Mouse (Mus musculus): ENCODE measurements around the gene Elavl2.

Elavl2 gene

GRCm38 (mm10) chr4:91213917-91214316 is 186.7 kb downstream of the Elavl2 start:
- no peak for DNase-seq (ENCODE audit: low read depth, low spot score)

- no peak for DNase-seq (ENCODE audit: low read depth, low spot score)
Observed at GRCm38 (mm10) chr4:91208415-91209292, 191.9 kb downstream of the Elavl2 start.
